19 mouse cellular contexts compared by ENCODE assay signal in genomic region chr7:29279261-29279660, GRCm38 (mm10). TPM values are rescaled to one million over a fixed set of nuclear protein-coding genes. Genes with fewer than 3 reads are reported as not detected.
DNase-seq lines count a peak whose midpoint lies in the region; ATAC-seq and TF ChIP-seq lines count a peak whose summit lies in the region.
"Had no signal": no experiment of that assay in that cellular context is flagged by ENCODE, and none has a peak within 500 bp of the region (broad histone marks: within the 10 kb centered on the region; RNA-seq: fewer than 3 reads in every experiment).

No protein-coding gene starts in this region.

- no peak for TF ChIP-seq CTCF in lung, embryonic 14.5 days (IDR thresholded peaks at IDR 0.05; ENCODE audit: low read depth)
- no peak for TF ChIP-seq CTCF in lung, adult 2 months (IDR thresholded peaks at IDR 0.05; ENCODE audit: insufficient read depth, low read length)

- no peaks in the 10 kb centered on the region for H3K36me3 ChIP-seq in lung, embryonic 14.5 days (ENCODE audit: insufficient read depth)
- no peaks in the 10 kb centered on the region for H3K36me3 ChIP-seq in intestine, embryonic 14.5 days (ENCODE audit: control insufficient read depth, insufficient read depth, low read length)
- H3K36me3 ChIP-seq in limb, embryonic 10.5 days = no peaks in the 10 kb centered on the region
- H3K36me3 ChIP-seq: forebrain, embryonic 15.5 days; limb, embryonic 12.5 days; liver, embryonic 15.5 days had no signal

- H3K27me3 ChIP-seq in lung, embryonic 14.5 days (ENCODE audit: insufficient read depth, low read length) = peaks cover 29% of the 10 kb centered on the region
- H3K27me3 ChIP-seq in intestine, embryonic 14.5 days (replicated peaks; ENCODE audit: control insufficient read depth, insufficient read depth, low read length) = peaks cover 8% of the 10 kb centered on the region
- peaks cover 44% of the 10 kb centered on the region for H3K27me3 ChIP-seq in limb, embryonic 10.5 days (ENCODE audit: low read depth, poor library complexity, severe bottlenecking)
- H3K27me3 ChIP-seq: Patski had no signal

- no peak overlapping the region for H3K9ac ChIP-seq in lung, embryonic 14.5 days
- no peak overlapping the region for H3K9ac ChIP-seq in intestine, embryonic 14.5 days (ENCODE audit: low read length)
- H3K9ac ChIP-seq: forebrain, embryonic 15.5 days; limb, embryonic 12.5 days; liver, embryonic 15.5 days had no signal

- H3K4me2 ChIP-seq in lung, embryonic 14.5 days = peak overlapping the region; percentile 92; the same call in 1 of the 2 replicates
- peak overlapping the region; percentile 88 for H3K4me2 ChIP-seq in intestine, embryonic 14.5 days (ENCODE audit: low read length)
- H3K4me2 ChIP-seq: forebrain, embryonic 15.5 days; limb, embryonic 12.5 days; liver, embryonic 15.5 days had no signal

- no peak overlapping the region for H3K27ac ChIP-seq in lung, embryonic 14.5 days (ENCODE audit: low read depth)
- H3K27ac ChIP-seq in intestine, embryonic 14.5 days (ENCODE audit: low read depth) = peak overlapping the region; percentile 39; the same call in 1 of the 2 replicates
- peak overlapping the region; percentile 17; the same call in 1 of the 2 replicates for H3K27ac ChIP-seq in limb, embryonic 10.5 days
- H3K27ac ChIP-seq: forebrain, embryonic 15.5 days; gastrocnemius, adult 2 months; limb, embryonic 12.5 days; liver, embryonic 15.5 days had no signal

- DNase-seq in lung, embryonic 14.5 days = no peak
- DNase-seq in lung, adult 2 months = no peak
- DNase-seq in intestine, embryonic 14.5 days (ENCODE audit: low spot score) = no peak
- DNase-seq in limb, embryonic 10.5 days (ENCODE audit: low spot score) = no peak
- peak; percentile 57 for DNase-seq in thymus, postnatal 14 days
- DNase-seq in embryo, embryonic 10 days (ENCODE audit: low spot score) = no peak
- DNase-seq: cerebellum, adult 18-20 months; gastrocnemius, adult 2 months; heart, postnatal 4 days; kidney, postnatal 4 days; layer of hippocampus, postnatal 36 days had no signal

- H3K4me3 ChIP-seq in lung, embryonic 14.5 days (ENCODE audit: low read depth, low read length) = no peak overlapping the region
- no peak overlapping the region for H3K4me3 ChIP-seq in lung, adult 2 months (replicated peaks; ENCODE audit: extremely low read depth, low read depth, low read length)
- 0 out of 2 replicates have a peak overlapping the region, but pooled peaks have one; percentile 53 for H3K4me3 ChIP-seq in intestine, embryonic 14.5 days (ENCODE audit: low read depth, low read length)
- no peak overlapping the region for H3K4me3 ChIP-seq in limb, embryonic 10.5 days
- H3K4me3 ChIP-seq: forebrain, embryonic 15.5 days; gastrocnemius, adult 2 months; limb, embryonic 12.5 days; liver, embryonic 15.5 days had no signal

- ATAC-seq in lung, embryonic 14.5 days (ENCODE audit: insufficient read depth) = no peak
- ATAC-seq in intestine, embryonic 14.5 days (replicated peaks; ENCODE audit: low FRiP score, low TSS enrichment, low read depth) = no peak
- ATAC-seq in megakaryocyte, adult 5-6 weeks (ENCODE audit: poor library complexity, severe bottlenecking) = no peak
- ATAC-seq: forebrain, embryonic 15.5 days; inflammation-experienced regulatory T-cells, adult 6 months; Patski had no signal

- no peaks in the 10 kb centered on the region for H3K4me1 ChIP-seq in lung, embryonic 14.5 days (ENCODE audit: insufficient read depth)
- peaks cover 3% of the 10 kb centered on the region; the same call in 1 of the 2 replicates for H3K4me1 ChIP-seq in lung, adult 2 months (ENCODE audit: control insufficient read depth, insufficient read depth, low read length)
- H3K4me1 ChIP-seq in intestine, embryonic 14.5 days (replicated peaks; ENCODE audit: control insufficient read depth, insufficient read depth, low read length) = peaks cover 8% of the 10 kb centered on the region; the same call in 1 of the 2 replicates
- peaks cover 43% of the 10 kb centered on the region for H3K4me1 ChIP-seq in limb, embryonic 10.5 days

- no peak for TF ChIP-seq POLR2A in lung, adult 2 months (IDR thresholded peaks at IDR 0.05; ENCODE audit: borderline replicate concordance, extremely low read depth, low read depth, low read length)

- no peaks in the 10 kb centered on the region for H3K9me3 ChIP-seq in lung, embryonic 14.5 days (ENCODE audit: low read depth, low read length)
- no peaks in the 10 kb centered on the region for H3K9me3 ChIP-seq in intestine, embryonic 14.5 days (ENCODE audit: control insufficient read depth, low read length)
- no peaks in the 10 kb centered on the region for H3K9me3 ChIP-seq in limb, embryonic 10.5 days (replicated peaks)
- H3K9me3 ChIP-seq: forebrain, embryonic 15.5 days; limb, embryonic 12.5 days; liver, embryonic 15.5 days had no signal

RNA-seq across cellular contexts. Expression of gene Spint2, which starts 2.5 kb away (rescaled TPM):
- polyA plus RNA-seq in lung, embryonic 14.5 days (2014; fragmentation: Nextera tagmentation; extraction: Ambion mirVana) = 243 and 265 TPM in 2 replicates
- 317 and 391 TPM in 2 replicates for polyA plus RNA-seq in lung, adult 2 months (2012; rRNA removed)
- 470 and 522 TPM in 2 replicates for polyA plus RNA-seq in intestine, embryonic 14.5 days (2014; fragmentation: Nextera tagmentation; extraction: Ambion mirVana)
- 58.8 and 71.8 TPM in 2 replicates for polyA plus RNA-seq in limb, embryonic 10.5 days (2016; fragmentation: Nextera tagmentation; extraction: Ambion mirVana)
- total RNA-seq in megakaryocyte, adult 5-6 weeks (2015) = 6.1 and 7.3 TPM in 2 replicates
- 2.6 and 5.3 TPM in 2 replicates for total RNA-seq in megakaryocyte, adult 5-6 weeks (2017)

RNA-seq across cellular contexts. Expression of gene Ppp1r14a, which starts 9.8 kb away (rescaled TPM):
- polyA plus RNA-seq in lung, embryonic 14.5 days (2014; fragmentation: Nextera tagmentation; extraction: Ambion mirVana) = 114 and 127 TPM in 2 replicates
- polyA plus RNA-seq in lung, adult 2 months (2012; rRNA removed) = 242 and 329 TPM in 2 replicates
- 59.7 and 66.5 TPM in 2 replicates for polyA plus RNA-seq in intestine, embryonic 14.5 days (2014; fragmentation: Nextera tagmentation; extraction: Ambion mirVana)
- polyA plus RNA-seq in limb, embryonic 10.5 days (2016; fragmentation: Nextera tagmentation; extraction: Ambion mirVana) = 5.4 and 6.1 TPM in 2 replicates
- total RNA-seq in megakaryocyte, adult 5-6 weeks (2015) = not detected in 2 replicates
- not detected in 2 replicates for total RNA-seq in megakaryocyte, adult 5-6 weeks (2017)
- total RNA-seq: megakaryocyte-erythroid progenitor cell, adult 5-6 weeks; neutrophil, adult 5-6 weeks had no signal
- polyA plus RNA-seq: inflammation-experienced regulatory T-cells, adult 6 months had no signal

RNA-seq across cellular contexts. Expression of gene Dpf1, which starts 24.5 kb away (rescaled TPM):
- 13.5 and 14.7 TPM in 2 replicates for polyA plus RNA-seq in lung, embryonic 14.5 days (2014; fragmentation: Nextera tagmentation; extraction: Ambion mirVana)
- 1.7 and 4.0 TPM in 2 replicates for polyA plus RNA-seq in lung, adult 2 months (2012; rRNA removed)
- polyA plus RNA-seq in intestine, embryonic 14.5 days (2014; fragmentation: Nextera tagmentation; extraction: Ambion mirVana) = 7.4 and 8.8 TPM in 2 replicates
- 24.0 and 32.9 TPM in 2 replicates for polyA plus RNA-seq in limb, embryonic 10.5 days (2016; fragmentation: Nextera tagmentation; extraction: Ambion mirVana)
- total RNA-seq in megakaryocyte, adult 5-6 weeks (2015) = not detected in 2 replicates
- not detected in 2 replicates for total RNA-seq in megakaryocyte, adult 5-6 weeks (2017)
- total RNA-seq: neutrophil, adult 5-6 weeks had no signal

RNA-seq across cellular contexts. Expression of gene 2200002D01Rik, which starts 31.0 kb away (rescaled TPM):
- polyA plus RNA-seq in lung, embryonic 14.5 days (2014; fragmentation: Nextera tagmentation; extraction: Ambion mirVana) = 4.6 and 4.7 TPM in 2 replicates
- 7.9 and 12.6 TPM in 2 replicates for polyA plus RNA-seq in lung, adult 2 months (2012; rRNA removed)
- 76.9 and 111 TPM in 2 replicates for polyA plus RNA-seq in intestine, embryonic 14.5 days (2014; fragmentation: Nextera tagmentation; extraction: Ambion mirVana)
- 2.6 and 3.4 TPM in 2 replicates for polyA plus RNA-seq in limb, embryonic 10.5 days (2016; fragmentation: Nextera tagmentation; extraction: Ambion mirVana)
- total RNA-seq in megakaryocyte, adult 5-6 weeks (2015) = not detected in 2 replicates
- total RNA-seq in megakaryocyte, adult 5-6 weeks (2017) = 0.37 and 2.4 TPM in 2 replicates
- total RNA-seq: layer of hippocampus, postnatal 36 days had no signal

RNA-seq across cellular contexts. Expression of gene Yif1b, which starts 41.1 kb away (rescaled TPM):
- polyA plus RNA-seq in lung, embryonic 14.5 days (2014; fragmentation: Nextera tagmentation; extraction: Ambion mirVana) = 121 and 123 TPM in 2 replicates
- 182 and 190 TPM in 2 replicates for polyA plus RNA-seq in lung, adult 2 months (2012; rRNA removed)
- 94.3 and 97.3 TPM in 2 replicates for polyA plus RNA-seq in intestine, embryonic 14.5 days (2014; fragmentation: Nextera tagmentation; extraction: Ambion mirVana)
- 99.8 and 103 TPM in 2 replicates for polyA plus RNA-seq in limb, embryonic 10.5 days (2016; fragmentation: Nextera tagmentation; extraction: Ambion mirVana)
- 36.2 and 38.0 TPM in 2 replicates for total RNA-seq in megakaryocyte, adult 5-6 weeks (2015)
- total RNA-seq in megakaryocyte, adult 5-6 weeks (2017) = 19.1 and 21.8 TPM in 2 replicates
